Mouse (Mus musculus) layer of hippocampus, adult 18-20 months (tissue): Measurements from ENCODE around the gene Slc25a39. TPM values are rescaled to one million over a fixed set of nuclear protein-coding genes. Genes with fewer than 3 reads are reported as not detected.

Experiments
- DNase-seq, 2 experiments: peaks; one replicate each; pipeline ENCODE4 v3.0.0; 2022; ENCODE audit warnings: low spot score in 2 of 2
- microRNA-seq, 2 experiments: library from miRNA; unstranded; fragments of <30 nt; microRNA quantifications; one replicate each; pipeline ENCODE4 v1.2.0; 2021
- total RNA-seq, 2 experiments: library from RNA; stranded (reverse); gene quantifications; 2 replicates each; pipeline ENCODE4 v1.2.3; 2021

Gene Slc25a39
- total RNA-seq, 2 experiments from 2014 or later: 62.9 to 64.5 TPM

DNA sequence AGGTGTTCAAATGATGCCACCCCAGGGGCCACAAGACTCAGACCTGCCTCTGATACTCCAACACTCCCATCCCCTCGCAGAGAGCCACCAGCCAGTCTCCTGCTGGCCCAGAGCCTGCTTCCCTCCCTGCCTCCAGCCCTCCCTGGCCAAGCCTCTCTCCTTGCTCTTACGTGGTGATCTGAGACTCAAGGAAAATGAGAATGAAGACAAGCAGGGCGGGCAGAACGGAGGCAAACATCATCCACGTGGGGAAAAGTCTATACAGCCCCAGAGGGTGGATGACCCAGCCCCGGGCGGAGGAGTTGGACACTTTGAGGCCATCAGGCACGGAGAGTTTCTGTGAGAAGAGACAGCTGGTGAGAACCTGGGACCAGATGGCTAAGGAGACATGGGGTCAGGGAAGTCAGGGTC, 54.7 kb downstream of the Slc25a39 start:
- no peak for DNase-seq

Small RNAs within 50 kb of the gene (microRNA-seq; reads per million reads assigned to microRNA genes)
- gene Mir6930: 0.59 to 0.74 reads per million in 2 experiments

Other genes with a start within 250 kb of the Slc25a39 start
- 10 to 100 TPM; 59.3 to 59.4 TPM for gene Lsm12, start 222.7 kb downstream of the Slc25a39 start, total RNA-seq
- 10 to 100 TPM; 61.0 to 65.1 TPM for gene G6pc3, start 218.3 kb downstream of the Slc25a39 start, total RNA-seq
- 100 to 1,000 TPM; 258 to 266 TPM for gene Hdac5, start 177.8 kb downstream of the Slc25a39 start, total RNA-seq
- gene BC030867, start 159.1 kb downstream of the Slc25a39 start, total RNA-seq: 1 to 10 TPM in 1 of 2 experiments, under 1 TPM in 1; 0.86 to 1.8 TPM
- 1 to 10 TPM; 2.3 to 2.9 TPM for gene Asb16, start 139.2 kb downstream of the Slc25a39 start, total RNA-seq
- gene Tmub2, start 123.0 kb downstream of the Slc25a39 start, total RNA-seq: 10 to 100 TPM; 62.3 to 67.6 TPM
- gene Atxn7l3, start 111.3 kb downstream of the Slc25a39 start, total RNA-seq: 100 to 1,000 TPM; 168 to 171 TPM
- 100 to 1,000 TPM; 131 to 135 TPM for gene Ubtf, start 88.2 kb downstream of the Slc25a39 start, total RNA-seq
- under 1 TPM; 0.30 to 0.41 TPM for gene Slc4a1, start 41.7 kb downstream of the Slc25a39 start, total RNA-seq
- gene Rundc3a, start 14.5 kb downstream of the Slc25a39 start, total RNA-seq: 100 to 1,000 TPM; 489 to 499 TPM
- 10 to 100 TPM; 62.4 to 64.6 TPM for gene Grn, start 22.4 kb upstream of the Slc25a39 start, total RNA-seq
- gene Fam171a2, start 39.7 kb upstream of the Slc25a39 start, total RNA-seq: 100 to 1,000 TPM; 106 to 111 TPM
- gene Itga2b, start 62.2 kb upstream of the Slc25a39 start, total RNA-seq: 1 to 10 TPM; 1.2 to 3.9 TPM
- gene Gpatch8, start 148.4 kb upstream of the Slc25a39 start, total RNA-seq: 10 to 100 TPM; 47.5 to 48.8 TPM
- 1 to 10 TPM; 2.5 to 3.8 TPM for gene Gm11627, start 171.5 kb upstream of the Slc25a39 start, total RNA-seq
- gene Fzd2, start 196.4 kb upstream of the Slc25a39 start, total RNA-seq: 1 to 10 TPM; 7.3 to 7.5 TPM